Mouse (Mus musculus): ENCODE measurements around the gene Sbk1. TPM values are rescaled to one million over a fixed set of nuclear protein-coding genes. Genes with fewer than 3 reads are reported as not detected.

Sbk1 gene
- polyA plus RNA-seq, 1 experiment from 2014 or later = 16.5 TPM

- Histone ChIP-seq H3K4me3 (ENCODE audit: low read length) (peak overlapping the region; percentile 79), H3K9me3 (ENCODE audit: control insufficient read depth, low read length) (no peaks in the 10 kb centered on the region), H3K4me2 (ENCODE audit: low read depth, low read length) (peak overlapping the region; percentile 97), H3K4me1 (replicated peaks; ENCODE audit: control insufficient read depth, insufficient read depth, low read length) (peaks cover 31% of the 10 kb centered on the region), H3K27ac (ENCODE audit: low read length) (0 out of 2 replicates have a peak overlapping the region, but pooled peaks have one; percentile 22), H3K27me3 (ENCODE audit: control insufficient read depth, insufficient read depth, low read depth, low read length) (no peaks in the 10 kb centered on the region), H3K9ac (ENCODE audit: low read length) (peak overlapping the region; percentile 88), H3K36me3 (ENCODE audit: control insufficient read depth, insufficient read depth, low read length) (no peaks in the 10 kb centered on the region)
- WGBS = 8% methylated on average over 3 of the region's 3 CpGs
- no peak for ATAC-seq (ENCODE audit: low read depth)
Measured at GRCm38 (mm10) chr7:126274137-126274536, 1.7 kb downstream of the Sbk1 start.

GRCm38 (mm10) chr7:126274626-126275025 is 2.2 kb downstream of the Sbk1 start:
- H3K27ac ChIP-seq (ENCODE audit: low read length) = 0 out of 2 replicates have a peak overlapping the region, but pooled peaks have one; percentile 22
- no peak for ATAC-seq (ENCODE audit: low read depth)
- peak overlapping the region; percentile 88 for H3K9ac ChIP-seq (ENCODE audit: low read length)
- 16% methylated on average over 4 of the region's 4 CpGs for WGBS
- no peaks in the 10 kb centered on the region for H3K9me3 ChIP-seq (ENCODE audit: control insufficient read depth, low read length)
- H3K4me1 ChIP-seq (replicated peaks; ENCODE audit: control insufficient read depth, insufficient read depth, low read length) = peaks cover 31% of the 10 kb centered on the region
- peak overlapping the region; percentile 97 for H3K4me2 ChIP-seq (ENCODE audit: low read depth, low read length)
- H3K36me3 ChIP-seq (ENCODE audit: control insufficient read depth, insufficient read depth, low read length) = no peaks in the 10 kb centered on the region
- H3K27me3 ChIP-seq (ENCODE audit: control insufficient read depth, insufficient read depth, low read depth, low read length) = no peaks in the 10 kb centered on the region
- H3K4me3 ChIP-seq (ENCODE audit: low read length) = peak overlapping the region; percentile 79

GRCm38 (mm10) chr7:126275711-126276110 is 3.3 kb downstream of the Sbk1 start:
- no peak overlapping the region for H3K4me3 ChIP-seq (ENCODE audit: low read length)
- H3K27me3 ChIP-seq (ENCODE audit: control insufficient read depth, insufficient read depth, low read depth, low read length) = no peaks in the 10 kb centered on the region
- no peak for ATAC-seq (ENCODE audit: low read depth)
- no peaks in the 10 kb centered on the region for H3K9me3 ChIP-seq (ENCODE audit: control insufficient read depth, low read length)
- H3K4me1 ChIP-seq (replicated peaks; ENCODE audit: control insufficient read depth, insufficient read depth, low read length) = peaks cover 31% of the 10 kb centered on the region
- no peak overlapping the region for H3K27ac ChIP-seq (ENCODE audit: low read length)
- WGBS = 76% methylated on average over 5 of the region's 5 CpGs
- H3K9ac ChIP-seq (ENCODE audit: low read length) = no peak overlapping the region
- no peaks in the 10 kb centered on the region for H3K36me3 ChIP-seq (ENCODE audit: control insufficient read depth, insufficient read depth, low read length)
- no peak overlapping the region for H3K4me2 ChIP-seq (ENCODE audit: low read depth, low read length)

- Histone ChIP-seq H3K4me2 (ENCODE audit: low read depth, low read length) (no peak overlapping the region), H3K4me1 (replicated peaks; ENCODE audit: control insufficient read depth, insufficient read depth, low read length) (peaks cover 29% of the 10 kb centered on the region), H3K9me3 (ENCODE audit: control insufficient read depth, low read length) (no peaks in the 10 kb centered on the region), H3K27me3 (ENCODE audit: control insufficient read depth, insufficient read depth, low read depth, low read length) (no peaks in the 10 kb centered on the region), H3K4me3 (ENCODE audit: low read length) (no peak overlapping the region), H3K36me3 (ENCODE audit: control insufficient read depth, insufficient read depth, low read length) (no peaks in the 10 kb centered on the region), H3K27ac (ENCODE audit: low read length) (no peak overlapping the region), H3K9ac (ENCODE audit: low read length) (no peak overlapping the region)
- 58% methylated on average over 6 of the region's 6 CpGs for WGBS
- ATAC-seq (ENCODE audit: low read depth) = no peak
Measured at GRCm38 (mm10) chr7:126276297-126276696, 3.9 kb downstream of the Sbk1 start.

- no peaks in the 10 kb centered on the region for H3K27me3 ChIP-seq (ENCODE audit: control insufficient read depth, insufficient read depth, low read depth, low read length)
- WGBS = 66% methylated on average over 22 of the region's 22 CpGs
- no peak overlapping the region for H3K4me3 ChIP-seq (ENCODE audit: low read length)
- H3K36me3 ChIP-seq (ENCODE audit: control insufficient read depth, insufficient read depth, low read length) = no peaks in the 10 kb centered on the region
- no peaks in the 10 kb centered on the region for H3K9me3 ChIP-seq (ENCODE audit: control insufficient read depth, low read length)
- H3K9ac ChIP-seq (ENCODE audit: low read length) = no peak overlapping the region
- no peak overlapping the region for H3K27ac ChIP-seq (ENCODE audit: low read length)
- peaks cover 26% of the 10 kb centered on the region for H3K4me1 ChIP-seq (replicated peaks; ENCODE audit: control insufficient read depth, insufficient read depth, low read length)
- ATAC-seq (ENCODE audit: low read depth) = no peak
- H3K4me2 ChIP-seq (ENCODE audit: low read depth, low read length) = no peak overlapping the region
Measured at GRCm38 (mm10) chr7:126277536-126278295, 5.3 kb downstream of the Sbk1 start.

GRCm38 (mm10) chr7:126278799-126279198 is 6.4 kb downstream of the Sbk1 start:
- peaks cover 20% of the 10 kb centered on the region for H3K4me1 ChIP-seq (replicated peaks; ENCODE audit: control insufficient read depth, insufficient read depth, low read length)
- H3K36me3 ChIP-seq (ENCODE audit: control insufficient read depth, insufficient read depth, low read length) = no peaks in the 10 kb centered on the region
- 84% methylated on average over 5 of the region's 5 CpGs for WGBS
- ATAC-seq (ENCODE audit: low read depth) = no peak
- no peak overlapping the region for H3K4me2 ChIP-seq (ENCODE audit: low read depth, low read length)
- H3K27ac ChIP-seq (ENCODE audit: low read length) = no peak overlapping the region
- H3K9ac ChIP-seq (ENCODE audit: low read length) = no peak overlapping the region
- H3K9me3 ChIP-seq (ENCODE audit: control insufficient read depth, low read length) = no peaks in the 10 kb centered on the region
- H3K27me3 ChIP-seq (ENCODE audit: control insufficient read depth, insufficient read depth, low read depth, low read length) = no peaks in the 10 kb centered on the region
- no peak overlapping the region for H3K4me3 ChIP-seq (ENCODE audit: low read length)

GRCm38 (mm10) chr7:126279774-126280482 is 7.5 kb downstream of the Sbk1 start:
- no peak overlapping the region for H3K4me2 ChIP-seq (ENCODE audit: low read depth, low read length)
- no peak overlapping the region for H3K27ac ChIP-seq (ENCODE audit: low read length)
- H3K9ac ChIP-seq (ENCODE audit: low read length) = no peak overlapping the region
- no peaks in the 10 kb centered on the region for H3K36me3 ChIP-seq (ENCODE audit: control insufficient read depth, insufficient read depth, low read length)
- no peaks in the 10 kb centered on the region for H3K9me3 ChIP-seq (ENCODE audit: control insufficient read depth, low read length)
- ATAC-seq (ENCODE audit: low read depth) = no peak
- no peaks in the 10 kb centered on the region for H3K27me3 ChIP-seq (ENCODE audit: control insufficient read depth, insufficient read depth, low read depth, low read length)
- WGBS = 84% methylated on average over 8 of the region's 8 CpGs
- no peak overlapping the region for H3K4me3 ChIP-seq (ENCODE audit: low read length)
- peaks cover 8% of the 10 kb centered on the region for H3K4me1 ChIP-seq (replicated peaks; ENCODE audit: control insufficient read depth, insufficient read depth, low read length)

GRCm38 (mm10) chr7:126280696-126281095 is 8.3 kb downstream of the Sbk1 start:
- Histone ChIP-seq H3K9me3 (ENCODE audit: control insufficient read depth, low read length) (no peaks in the 10 kb centered on the region), H3K27me3 (ENCODE audit: control insufficient read depth, insufficient read depth, low read depth, low read length) (no peaks in the 10 kb centered on the region), H3K9ac (ENCODE audit: low read length) (no peak overlapping the region), H3K27ac (ENCODE audit: low read length) (no peak overlapping the region), H3K4me3 (ENCODE audit: low read length) (no peak overlapping the region), H3K36me3 (ENCODE audit: control insufficient read depth, insufficient read depth, low read length) (no peaks in the 10 kb centered on the region), H3K4me1 (replicated peaks; ENCODE audit: control insufficient read depth, insufficient read depth, low read length) (peaks cover 13% of the 10 kb centered on the region), H3K4me2 (ENCODE audit: low read depth, low read length) (no peak overlapping the region)
- 57% methylated on average over 6 of the region's 6 CpGs for WGBS
- ATAC-seq (ENCODE audit: low read depth) = no peak

GRCm38 (mm10) chr7:126281876-126282682 is 9.7 kb downstream of the Sbk1 start:
- H3K4me1 ChIP-seq (replicated peaks; ENCODE audit: control insufficient read depth, insufficient read depth, low read length) = peaks cover 7% of the 10 kb centered on the region; the same call in 1 of the 2 replicates
- H3K4me3 ChIP-seq (ENCODE audit: low read length) = no peak overlapping the region
- no peak overlapping the region for H3K9ac ChIP-seq (ENCODE audit: low read length)
- no peak overlapping the region for H3K4me2 ChIP-seq (ENCODE audit: low read depth, low read length)
- 78% methylated on average over 16 of the region's 16 CpGs for WGBS
- no peaks in the 10 kb centered on the region for H3K36me3 ChIP-seq (ENCODE audit: control insufficient read depth, insufficient read depth, low read length)
- ATAC-seq (ENCODE audit: low read depth) = no peak
- no peak overlapping the region for H3K27ac ChIP-seq (ENCODE audit: low read length)
- no peaks in the 10 kb centered on the region for H3K9me3 ChIP-seq (ENCODE audit: control insufficient read depth, low read length)
- H3K27me3 ChIP-seq (ENCODE audit: control insufficient read depth, insufficient read depth, low read depth, low read length) = no peaks in the 10 kb centered on the region

All from lung, embryonic 16.5 days (tissue).